Mouse (Mus musculus) adipocyte (in vitro differentiated cells): ENCODE data around the gene Pex3.
"Not testable (repeated sequence)": the region's sequence is repeated elsewhere in the genome, so short reads cannot be mapped to it uniquely, and the experiment has no call there.

Source experiments
- DNase-seq: peaks from one replicate; pipeline ENCODE4 v3.0.0-alpha.2; 2016; ENCODE audit warnings: low spot score

Pex3 gene

DNA sequence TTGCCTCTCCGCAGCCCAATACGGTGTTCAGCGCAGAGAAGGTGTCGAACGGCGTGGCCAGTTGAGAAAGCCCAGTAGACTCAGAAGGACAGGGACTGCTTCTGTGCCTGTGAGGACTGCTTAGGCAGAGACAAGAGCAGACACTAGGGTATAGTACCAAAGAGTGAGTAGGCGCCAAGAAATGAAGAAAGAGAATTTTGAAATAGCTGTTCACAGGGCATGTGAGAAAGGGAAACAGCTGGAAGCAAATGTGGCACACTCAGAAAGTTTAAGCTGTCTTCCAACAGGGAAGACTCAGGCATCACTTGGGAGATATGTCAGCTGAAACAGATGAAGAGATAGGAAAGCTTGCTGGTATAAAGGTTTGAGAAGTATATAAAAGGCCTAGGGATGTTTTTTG lies 16.2 kb downstream of the Pex3 start:
- peak; percentile 80 for DNase-seq

DNA sequence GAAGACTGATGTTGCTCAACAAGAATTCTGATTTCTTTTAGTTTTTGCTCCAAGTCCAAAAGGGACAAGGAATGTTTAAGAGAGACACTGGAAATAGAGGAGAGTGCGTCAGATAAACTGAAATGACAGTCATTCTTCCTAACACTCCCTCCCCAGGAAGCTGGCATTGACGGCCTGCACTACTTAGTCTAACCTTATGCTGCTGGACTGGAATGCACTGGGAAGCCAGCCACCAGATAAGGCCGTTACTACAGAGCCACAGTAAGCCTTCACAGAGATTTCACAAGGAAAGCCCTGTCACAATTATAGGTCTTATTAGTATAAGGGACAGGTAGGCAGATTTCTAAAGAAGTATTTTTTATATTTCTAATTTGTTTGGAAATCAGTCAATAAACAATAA lies 18.2 kb downstream of the Pex3 start:
- DNase-seq = peak; percentile 11

DNA sequence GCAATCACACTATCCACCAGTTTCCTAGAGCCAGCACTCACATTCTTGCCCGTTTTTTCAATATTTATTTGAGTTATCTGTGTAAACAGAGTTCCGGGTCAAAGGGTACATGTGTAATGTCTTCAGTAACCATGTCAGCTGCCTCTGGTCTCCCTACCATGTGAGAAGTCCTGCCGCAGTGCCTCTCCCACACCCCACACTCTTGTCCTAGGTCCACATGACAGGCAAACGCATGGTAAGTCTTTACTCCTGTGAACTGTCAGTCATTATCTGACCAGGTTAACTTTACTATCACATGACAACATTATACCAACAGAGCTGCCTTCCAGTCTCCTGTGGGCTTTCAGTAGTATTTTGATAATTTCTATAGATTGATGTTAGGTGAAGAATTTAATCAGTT lies 24.8 kb downstream of the Pex3 start:
- DNase-seq = no peak

DNA sequence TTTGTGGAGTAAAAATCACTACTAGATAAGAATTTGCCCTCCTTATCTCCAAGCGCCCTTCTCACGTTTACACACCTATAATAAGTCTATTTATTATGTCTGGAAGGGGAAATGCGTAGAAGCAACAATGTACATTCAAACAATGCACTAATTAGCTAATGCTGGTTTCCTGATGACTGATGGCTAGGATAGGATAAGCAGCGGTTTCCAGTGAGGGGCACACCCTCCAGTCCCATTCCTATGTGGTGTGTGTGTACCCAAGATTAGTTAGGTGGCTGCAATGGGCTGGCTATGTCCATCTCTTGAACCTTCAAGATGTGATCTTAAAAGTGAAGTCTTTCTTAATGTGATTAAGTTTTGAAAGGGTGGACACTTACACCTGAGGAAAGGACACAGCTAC lies 31.1 kb downstream of the Pex3 start:
- DNase-seq = no peak

DNA sequence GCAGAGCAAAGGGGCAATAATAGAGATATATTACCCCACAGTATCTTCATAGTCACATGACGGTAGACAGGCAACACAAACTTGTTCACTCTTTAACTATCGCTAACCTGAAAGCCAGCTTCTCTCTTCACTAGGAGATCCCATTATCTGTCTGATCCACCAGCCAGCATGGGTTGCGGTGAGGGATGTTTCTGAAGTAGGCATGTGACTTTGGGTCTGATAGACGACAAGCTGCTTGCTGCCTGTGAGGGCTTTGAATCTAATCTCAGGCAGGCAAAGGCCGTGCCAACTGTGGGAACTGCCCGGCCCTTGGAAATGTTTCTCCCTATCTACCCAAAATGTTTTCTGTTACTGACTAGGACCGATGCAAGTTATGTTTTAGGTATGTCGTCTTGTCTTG lies 50.6 kb downstream of the Pex3 start:
- DNase-seq = no peak

DNA sequence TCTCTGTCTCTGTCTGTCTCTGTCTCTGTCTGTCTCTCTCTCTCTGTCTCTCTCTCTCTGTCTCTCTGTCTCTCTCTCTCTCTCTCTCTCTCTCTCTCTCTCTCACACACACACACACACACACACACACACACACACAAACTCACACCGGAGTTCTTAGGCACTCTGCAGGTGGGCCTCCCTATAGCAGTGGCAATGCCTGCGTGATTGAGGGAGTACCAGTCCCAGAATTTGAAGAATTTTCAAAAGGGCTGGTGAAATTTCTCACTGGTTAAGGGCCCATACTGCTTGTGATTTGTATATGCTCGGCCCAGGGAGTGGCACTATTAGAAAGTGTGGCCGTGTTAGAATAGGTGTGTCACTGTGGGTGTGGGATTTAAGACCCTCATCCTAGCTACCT lies 51.4 kb downstream of the Pex3 start:
- not testable (repeated sequence) for DNase-seq

DNA sequence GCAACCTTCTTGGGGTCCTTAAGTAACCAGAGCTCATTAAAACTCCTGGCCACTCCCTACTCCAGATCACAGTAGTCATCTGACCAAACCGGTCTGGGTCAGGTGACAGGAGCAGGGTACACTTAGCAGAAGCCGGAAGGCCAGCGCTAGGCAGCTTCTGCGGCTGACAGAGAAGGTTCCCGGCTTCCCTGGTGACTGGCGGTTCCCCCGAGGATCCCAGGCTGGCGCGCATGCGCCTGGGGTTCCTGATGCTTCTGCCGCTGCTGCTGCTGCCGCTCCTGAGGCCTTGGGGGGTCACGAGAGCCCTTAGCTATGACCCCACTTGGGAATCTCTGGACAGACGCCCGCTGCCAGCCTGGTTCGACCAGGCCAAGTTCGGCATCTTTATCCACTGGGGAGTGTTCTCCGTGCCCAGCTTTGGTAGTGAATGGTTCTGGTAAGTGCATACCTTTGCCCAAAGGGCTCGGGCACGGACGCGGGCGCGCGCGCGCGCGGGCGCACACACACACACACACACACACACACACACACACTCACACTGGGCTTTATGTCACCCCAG lies 51.9 kb downstream of the Pex3 start:
- DNase-seq = peak; percentile 69

DNA sequence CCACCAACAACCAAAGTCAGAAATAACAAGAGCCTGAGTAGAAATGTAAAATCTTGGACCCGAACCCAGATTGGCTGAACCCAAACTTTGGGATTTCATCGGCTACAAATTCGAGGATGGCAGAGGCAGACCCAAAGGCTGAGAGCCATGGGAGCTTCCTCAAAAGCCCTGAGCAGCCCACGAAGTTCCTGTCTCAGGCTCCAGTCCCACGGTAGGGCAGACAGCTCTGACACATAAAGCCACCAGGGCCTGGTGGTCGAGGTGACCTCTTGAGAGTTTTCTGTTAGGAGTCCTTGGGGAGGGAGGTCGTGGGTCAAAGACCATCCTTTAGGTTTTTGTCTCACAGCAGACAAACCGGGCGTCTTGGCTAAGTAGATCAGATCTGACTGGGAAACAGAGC lies 52.5 kb downstream of the Pex3 start:
- no peak for DNase-seq

DNA sequence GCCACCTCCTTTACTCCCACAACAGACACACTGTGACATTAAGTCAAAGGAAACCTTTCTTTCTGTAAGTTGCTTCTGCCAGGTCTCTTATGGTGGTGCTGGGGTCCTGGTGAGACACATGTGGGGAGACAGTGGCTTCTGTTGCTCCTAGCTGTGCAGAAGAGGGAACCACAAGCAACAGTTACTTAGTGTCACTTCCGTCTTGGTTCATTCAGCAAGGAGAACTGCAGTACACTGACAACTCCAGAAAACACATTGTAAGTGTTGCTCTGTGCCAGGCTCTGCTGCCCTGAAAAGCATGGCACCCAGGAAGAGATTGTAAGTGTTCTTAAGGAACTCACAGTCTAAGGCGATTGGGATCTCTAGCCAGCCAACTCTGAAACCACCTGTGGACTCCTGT lies 53.6 kb downstream of the Pex3 start, which contains the start of gene Fuca2:
Gene Fuca2, plus strand, starts transcription at position 210 of the 400 bp plus-strand sequence.
- DNase-seq = no peak

DNA sequence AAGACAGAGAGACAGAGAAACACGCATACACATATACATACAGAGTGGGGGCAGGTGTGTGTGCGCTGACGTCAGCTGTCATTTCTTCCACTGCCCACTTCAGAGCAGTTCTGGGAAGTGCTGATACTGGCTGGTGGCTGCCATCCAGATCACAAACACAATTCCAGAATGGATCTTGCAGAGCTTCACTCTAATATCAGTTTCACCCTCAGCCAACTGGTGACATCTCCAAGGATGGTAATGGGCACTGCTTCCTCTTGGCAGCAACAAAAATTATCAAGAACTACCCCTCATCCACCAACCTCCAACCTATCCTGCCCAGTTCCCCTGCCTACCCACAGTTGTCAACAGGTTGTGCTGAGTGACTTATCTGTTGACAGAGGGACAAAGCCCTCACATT lies 56.6 kb downstream of the Pex3 start:
- DNase-seq = no peak

DNA sequence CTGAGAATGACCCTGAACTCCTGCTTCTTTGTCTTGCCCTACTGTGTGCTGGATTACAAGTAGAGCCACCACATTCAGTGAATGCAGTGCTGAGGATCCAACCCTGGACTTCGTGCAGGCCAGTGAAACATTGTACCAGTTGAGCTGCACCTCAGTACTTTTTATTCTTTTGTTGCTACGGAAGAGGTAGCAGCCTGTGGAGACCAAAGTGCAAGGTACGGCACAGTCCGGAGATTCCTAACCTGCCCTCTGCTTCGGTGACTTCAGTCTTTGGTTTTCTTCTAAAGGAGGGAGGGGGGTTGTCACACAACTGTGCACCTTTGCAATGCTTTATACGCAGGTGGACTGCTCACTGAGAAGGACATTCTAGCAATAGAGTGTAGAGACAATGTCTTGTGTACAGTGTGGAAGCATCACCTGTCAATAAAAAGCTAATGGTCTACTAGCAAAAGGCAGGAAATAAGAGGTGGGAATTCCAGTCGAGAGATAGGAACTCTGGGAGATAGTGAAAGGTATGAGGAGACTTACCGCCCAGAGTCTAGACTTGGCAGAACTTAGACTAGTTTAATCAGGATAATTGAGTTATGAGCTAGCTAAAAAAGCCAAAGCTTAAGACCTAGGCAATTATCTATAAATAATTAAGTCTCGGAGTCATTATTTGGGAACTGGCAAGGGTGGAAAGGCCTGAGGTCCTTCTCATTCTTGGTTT lies 58.8 kb downstream of the Pex3 start:
- DNase-seq = no peak

DNA sequence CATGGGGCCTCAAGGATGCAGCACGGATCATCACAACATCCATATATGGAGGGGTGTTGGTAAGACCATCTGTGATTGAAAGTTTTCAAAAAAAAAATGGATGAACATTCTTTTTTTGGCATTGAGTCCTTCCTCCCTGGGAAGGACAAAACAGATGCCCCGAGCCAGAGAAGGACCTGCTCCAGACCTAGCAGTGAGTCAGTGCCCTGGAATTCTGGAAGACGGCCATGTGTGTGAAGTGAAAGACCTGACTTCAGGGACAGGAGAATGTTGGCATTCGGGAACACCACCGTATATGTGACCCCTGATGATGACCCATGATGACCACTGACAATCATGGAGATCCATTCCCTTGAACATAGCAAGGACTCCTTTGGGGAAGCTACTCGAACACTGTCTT lies 63.3 kb downstream of the Pex3 start:
- no peak for DNase-seq

DNA sequence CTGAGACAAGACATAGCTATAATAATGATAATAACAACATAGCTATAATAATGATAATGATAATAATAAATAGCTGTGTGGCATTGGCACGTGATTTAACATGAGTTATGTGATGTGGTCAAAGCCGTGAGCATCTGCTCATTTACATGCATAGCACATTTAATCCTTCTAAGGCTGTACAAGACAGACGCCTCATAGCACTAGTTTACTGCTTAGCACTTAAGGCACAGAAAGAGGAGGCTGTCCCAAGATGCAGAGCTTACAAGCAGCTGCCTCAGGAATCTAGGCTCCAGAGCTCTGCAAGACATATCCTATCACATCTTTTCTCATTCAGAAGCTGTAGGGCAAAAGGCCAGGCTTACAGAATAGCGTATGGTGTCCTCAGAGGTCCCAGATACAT lies 67.0 kb downstream of the Pex3 start:
- DNase-seq = no peak

DNA sequence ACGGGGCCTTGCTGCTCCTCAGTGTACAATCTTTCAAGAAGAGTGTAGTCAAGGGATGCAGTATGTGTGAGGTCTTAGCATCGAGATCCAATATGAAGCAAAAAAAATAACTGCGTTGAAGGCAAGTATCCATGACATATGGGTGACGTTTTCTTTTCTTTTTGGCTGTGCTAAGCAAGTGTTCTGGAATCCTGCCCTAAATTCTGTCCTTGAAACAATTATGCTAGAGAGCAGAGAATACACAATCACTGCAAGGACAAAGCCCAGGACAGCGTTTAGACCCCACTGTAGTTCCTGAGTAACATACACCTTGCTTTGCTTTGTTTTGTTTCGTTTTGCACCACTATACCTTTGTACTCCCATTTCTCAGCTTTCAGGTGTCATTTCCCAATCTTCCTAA lies 73.6 kb downstream of the Pex3 start:
- DNase-seq = no peak

DNA sequence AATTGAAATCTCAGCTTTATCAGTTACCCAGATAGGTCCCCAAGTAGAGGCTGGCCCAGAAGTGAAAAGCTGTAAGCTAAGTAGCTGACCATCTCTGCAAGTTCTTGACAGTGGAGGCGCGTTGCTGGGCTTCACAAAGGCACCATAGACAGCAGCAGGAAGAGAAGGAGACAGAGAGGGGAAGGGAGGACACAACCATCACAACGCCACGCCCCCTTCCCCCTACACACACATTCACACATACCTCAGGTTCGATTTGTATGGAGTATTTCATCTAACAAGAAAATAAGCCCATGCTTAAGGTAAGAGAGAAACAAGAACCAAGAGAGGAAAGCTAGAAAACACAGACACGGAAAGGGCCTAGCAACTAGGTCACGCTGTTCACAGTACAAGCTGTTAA lies 77.8 kb downstream of the Pex3 start:
- DNase-seq = no peak

DNA sequence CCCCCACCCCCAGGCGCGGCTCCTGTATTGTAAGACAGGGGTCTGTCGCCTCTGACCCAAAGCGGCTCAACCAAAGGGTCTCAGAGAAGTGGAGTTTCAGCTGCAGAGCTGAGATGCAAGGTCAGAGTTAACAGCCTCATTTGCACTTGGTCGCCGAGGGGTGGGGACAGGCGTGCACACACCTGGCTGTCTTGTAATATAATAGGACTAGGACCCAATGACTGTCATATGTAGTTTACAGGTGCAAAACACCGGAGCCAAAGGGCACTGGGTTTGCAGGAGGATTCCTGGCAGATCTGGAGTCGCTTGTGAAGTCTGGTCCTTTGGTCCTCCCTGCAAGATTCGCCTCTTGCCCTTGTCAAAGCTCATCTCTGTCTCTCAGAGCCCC lies 78.4 kb downstream of the Pex3 start:
- no peak for DNase-seq
